Mouse (Mus musculus) left cerebral cortex, postnatal 4 days (tissue): ENCODE measurements around the gene L3mbtl4. TPM values are rescaled to one million over a fixed set of nuclear protein-coding genes. Genes with fewer than 3 reads are reported as not detected.

ENCODE experiments used
- DNase-seq: peaks from one replicate; pipeline ENCODE4 v3.0.0-alpha.2; 2022
- intact Hi-C: fragments of 180-260 bp; cut with DNase I; formaldehyde crosslinking; loops from one replicate; pipeline ENCODE4 v1.15.1; 2025
- total RNA-seq, 2 experiments: library from RNA; stranded (reverse); gene quantifications; 2 replicates each; pipeline ENCODE4 v1.2.3; 2021

L3mbtl4 gene
- total RNA-seq, 2 experiments from 2014 or later = 9.2 to 10.8 TPM

DNA sequence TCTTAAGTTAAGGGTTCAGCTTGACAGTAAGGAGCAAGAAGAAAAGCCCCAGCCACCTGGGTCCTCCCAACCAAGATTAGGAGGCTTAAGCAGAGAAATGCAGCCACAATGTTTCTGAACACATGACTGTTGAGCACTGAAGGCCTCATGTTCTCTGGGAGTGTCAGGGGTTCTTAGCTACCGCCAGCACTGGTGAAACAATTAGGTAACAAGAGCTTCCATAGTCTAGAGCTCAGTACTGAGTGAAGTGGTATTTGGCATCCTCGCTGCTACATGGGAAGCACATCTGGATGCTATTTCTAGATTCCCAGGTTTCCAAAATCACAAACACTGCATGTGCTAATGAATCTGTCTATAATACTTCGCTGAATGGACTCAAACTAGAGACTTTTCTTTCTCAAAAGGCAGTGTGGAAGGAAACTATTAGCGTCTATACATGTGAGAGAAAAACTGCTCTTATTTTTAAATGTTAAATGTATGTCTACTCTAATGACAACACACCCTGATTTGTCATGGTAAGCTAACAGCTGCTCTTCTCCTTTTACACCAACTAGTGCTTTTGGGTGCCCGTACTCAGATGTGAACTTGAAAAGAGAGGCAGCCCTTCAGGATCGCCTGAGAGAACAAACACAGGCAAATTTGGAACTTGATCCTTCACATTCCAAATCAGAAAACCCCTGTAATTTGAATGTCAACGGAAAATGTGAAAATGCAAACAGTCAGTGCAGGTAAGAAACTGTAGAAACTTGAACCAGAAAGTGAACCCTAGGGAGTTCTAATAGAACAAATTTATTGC lies 356.2 kb downstream of the L3mbtl4 start:
- DNase-seq = no peak
- intact Hi-C loops = no loop called here

DNA sequence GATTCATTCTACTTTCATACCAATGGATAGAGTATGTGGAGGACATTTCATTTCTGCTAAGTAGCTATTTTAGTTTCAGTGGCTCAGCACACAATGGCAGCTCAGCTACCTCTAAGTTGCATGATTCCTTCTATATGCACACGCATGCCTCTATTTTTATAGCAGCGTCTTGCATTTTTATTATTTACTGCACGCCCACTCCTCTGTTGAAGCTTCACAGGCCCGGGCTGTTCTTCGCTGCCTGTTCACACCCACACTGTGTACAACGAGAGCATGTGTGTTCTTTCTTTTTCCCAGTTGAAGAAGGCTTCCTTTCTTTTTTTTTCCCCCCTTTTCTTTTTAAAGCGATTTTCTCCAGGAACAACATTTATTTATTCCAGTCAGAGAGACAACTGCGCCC lies 357.8 kb downstream of the L3mbtl4 start:
- intact Hi-C loops = no loop called here
- DNase-seq = no peak

DNA sequence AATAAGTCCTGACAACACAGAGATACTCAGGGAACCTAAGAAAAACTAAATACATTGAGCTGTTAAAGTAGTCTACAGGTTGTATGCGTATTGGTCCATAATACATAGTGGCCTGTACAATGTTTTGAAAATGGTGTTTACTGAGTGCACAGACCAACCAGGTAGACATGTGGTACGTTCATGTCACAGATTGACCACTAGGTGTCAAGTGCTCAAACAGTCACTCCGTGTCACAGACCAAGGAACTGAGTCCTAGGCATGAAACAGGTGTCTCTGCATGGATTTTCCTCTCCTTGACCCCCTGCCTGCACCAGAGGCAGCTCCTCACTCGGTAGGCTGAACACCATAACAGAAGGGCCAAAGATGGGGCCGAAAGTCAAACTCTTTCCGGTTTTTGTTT lies 366.6 kb downstream of the L3mbtl4 start:
- intact Hi-C loops = no loop called here

DNA sequence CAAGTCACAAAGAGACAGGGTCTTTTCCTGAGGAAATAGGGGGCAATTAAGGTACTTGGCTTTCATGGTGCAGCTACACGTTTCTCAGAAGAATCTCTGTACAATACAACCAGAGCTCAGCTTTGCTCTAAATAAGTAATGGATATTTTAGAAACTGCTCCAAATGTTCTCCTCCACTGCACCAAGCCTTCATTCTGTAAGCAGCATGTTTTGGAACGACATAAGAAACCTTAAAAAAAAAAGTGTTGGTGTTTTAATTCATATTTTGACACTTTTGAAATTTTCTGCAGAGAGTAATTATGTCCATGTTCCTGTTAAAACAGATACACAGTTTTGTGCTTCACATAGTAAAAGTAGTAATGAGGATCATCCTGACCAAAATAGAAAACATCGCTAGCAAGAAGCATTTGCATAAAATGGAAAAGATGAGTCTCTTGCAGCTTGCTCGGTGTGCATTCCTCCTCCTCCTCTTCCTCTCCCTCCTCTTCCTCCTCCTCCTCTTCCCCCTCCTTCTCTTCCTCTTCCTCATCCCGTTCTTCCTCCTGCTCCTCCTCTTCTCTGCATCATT lies 369.0 kb downstream of the L3mbtl4 start:
- intact Hi-C loops = no loop called here
- no peak for DNase-seq

More for the DNA sequence above, 366.6 kb downstream of the L3mbtl4 start:
- no peak for DNase-seq

DNA sequence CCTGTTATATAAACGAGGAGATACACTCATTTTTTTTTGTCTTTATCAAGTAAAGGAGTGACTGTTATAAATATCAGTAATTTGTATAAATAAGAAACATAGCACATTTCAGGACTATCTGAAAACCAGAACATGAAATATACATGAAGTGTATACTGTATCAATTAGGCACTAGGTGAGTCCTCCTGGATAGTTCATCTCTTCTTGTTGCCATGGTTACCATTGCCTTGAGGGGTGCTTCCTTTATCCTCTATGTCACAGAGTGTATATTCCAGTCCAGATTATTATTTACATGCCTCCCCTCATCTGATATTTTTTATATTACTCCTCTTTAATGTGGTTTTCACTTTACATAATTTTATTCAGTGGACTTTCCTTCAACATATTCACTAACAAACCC lies 392.9 kb downstream of the L3mbtl4 start:
- intact Hi-C loops = no loop called here
- DNase-seq = no peak

DNA sequence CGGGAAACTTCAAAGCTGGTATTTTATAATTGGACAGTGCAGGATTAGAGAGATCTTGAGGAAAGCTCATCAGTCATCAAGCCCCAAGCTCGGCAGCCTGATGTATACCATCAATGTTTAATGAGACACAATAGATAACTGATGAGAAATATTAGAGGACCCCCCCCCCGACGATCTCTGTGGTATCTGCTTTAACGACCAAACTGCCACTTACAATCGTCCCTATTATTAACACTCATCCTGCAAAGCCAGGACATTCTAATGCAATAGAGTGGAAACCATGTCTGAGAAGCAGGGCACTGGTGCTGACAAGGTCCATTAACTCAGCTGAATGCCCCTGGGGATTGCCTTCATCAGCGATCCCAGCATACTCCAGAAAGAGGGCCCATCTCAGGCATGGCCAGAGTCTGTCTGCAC lies 398.5 kb downstream of the L3mbtl4 start:
- intact Hi-C loops = no loop called here
- DNase-seq = peak; percentile 2

DNA sequence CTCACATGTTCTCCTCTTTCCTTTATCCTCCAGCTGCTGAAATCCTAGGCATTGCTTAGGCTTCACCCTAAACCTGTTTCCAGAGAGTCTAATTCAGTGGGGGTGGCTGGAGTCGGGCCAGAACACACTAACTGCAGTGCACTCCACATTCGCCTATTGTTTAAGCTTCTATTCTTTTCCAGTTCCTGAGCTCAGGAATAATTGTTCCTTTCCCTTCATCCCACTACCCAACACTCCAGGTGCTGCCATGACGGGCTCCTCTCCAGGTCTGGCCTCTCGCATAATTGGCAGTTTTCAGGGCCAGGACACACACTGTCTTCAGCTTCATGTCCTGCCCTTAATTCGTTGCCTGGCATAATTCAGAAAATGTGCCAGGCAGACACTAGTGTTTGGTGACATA lies 437.1 kb downstream of the L3mbtl4 start:
- peak; percentile 51 for DNase-seq
- intact Hi-C loops = no loop called here

DNA sequence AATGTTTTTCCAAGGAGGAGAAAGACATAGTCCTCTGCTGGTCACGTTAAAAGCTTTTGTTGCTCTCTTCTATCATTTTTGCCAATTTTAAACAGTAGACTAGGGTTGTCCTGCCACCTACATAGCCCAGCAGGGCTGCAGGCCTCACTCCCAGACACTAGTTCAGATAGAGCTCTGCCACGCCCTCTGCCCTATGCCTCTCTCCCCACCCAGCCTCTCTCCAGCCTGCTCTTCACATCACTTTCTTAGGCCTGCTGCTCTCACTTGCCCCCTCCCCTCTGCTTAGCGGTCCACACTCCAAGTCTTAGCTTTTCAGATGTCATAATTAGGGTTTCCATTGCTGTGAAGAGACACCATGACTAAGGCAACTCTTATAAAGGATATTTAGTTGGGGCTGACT lies 437.8 kb downstream of the L3mbtl4 start:
- intact Hi-C loops = no loop called here

DNA sequence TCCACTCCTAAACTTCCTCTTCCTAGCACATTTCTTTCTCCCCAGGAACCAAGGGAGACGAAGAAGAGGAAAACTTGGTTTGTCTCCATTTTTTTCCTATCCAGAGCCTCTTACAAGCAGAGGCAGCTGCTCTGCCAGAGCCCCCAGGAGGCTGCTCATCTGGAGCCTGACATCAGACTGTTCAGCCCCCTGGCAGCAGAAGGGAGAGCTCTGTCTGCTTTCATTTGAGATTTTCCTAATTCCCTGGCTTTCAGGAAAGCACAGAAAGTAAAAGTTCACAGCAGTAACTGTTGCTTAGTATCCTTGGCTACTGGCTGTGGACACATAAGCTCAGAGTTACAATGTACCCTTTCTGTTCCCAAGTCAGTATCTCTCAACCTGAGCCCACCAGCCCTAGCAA lies 474.7 kb downstream of the L3mbtl4 start:
- intact Hi-C loops = no loop called here
- no peak for DNase-seq

More for the DNA sequence above, 437.8 kb downstream of the L3mbtl4 start:
- DNase-seq = no peak

DNA sequence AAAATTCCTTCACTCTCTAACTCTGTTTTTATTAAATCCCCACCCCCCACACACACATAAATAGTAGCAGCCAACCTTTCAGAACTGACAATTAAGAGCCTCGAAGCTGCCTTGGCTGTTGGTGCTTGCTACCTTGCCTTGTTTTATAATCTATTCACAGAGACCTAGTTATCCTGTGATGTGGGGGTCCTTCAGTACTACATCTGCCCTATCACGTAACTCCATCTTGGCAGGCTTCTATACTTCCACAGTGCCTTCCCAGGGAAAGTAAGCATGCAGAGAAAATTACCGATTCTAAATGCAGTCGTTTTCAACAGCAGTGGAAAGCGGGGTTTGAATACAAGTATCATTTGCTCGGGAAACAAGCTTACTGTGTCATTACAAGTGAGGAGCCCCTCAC lies 476.9 kb downstream of the L3mbtl4 start:
- no peak for DNase-seq
- intact Hi-C loops = no loop called here

DNA sequence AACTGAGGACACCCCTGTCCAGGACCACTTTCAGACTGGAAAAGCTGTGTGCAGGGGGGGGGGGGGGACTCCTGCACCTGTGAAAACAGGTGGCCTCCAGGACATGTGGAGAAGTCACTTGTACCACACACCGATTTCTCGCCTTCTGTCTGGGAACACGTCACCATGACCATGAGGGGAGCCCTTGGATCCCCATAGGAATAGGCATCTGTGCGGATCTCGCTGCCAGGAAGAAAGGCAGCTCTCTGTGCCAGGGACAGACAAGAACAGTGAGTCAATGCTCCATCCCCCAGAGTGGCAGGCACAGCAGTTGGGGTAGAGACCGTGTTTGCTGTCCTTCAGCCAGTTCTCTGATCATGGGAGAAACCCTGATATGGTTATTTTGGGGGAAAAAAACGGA lies 479.5 kb downstream of the L3mbtl4 start:
- peak; percentile 41 for DNase-seq
- intact Hi-C loops = no loop called here

DNA sequence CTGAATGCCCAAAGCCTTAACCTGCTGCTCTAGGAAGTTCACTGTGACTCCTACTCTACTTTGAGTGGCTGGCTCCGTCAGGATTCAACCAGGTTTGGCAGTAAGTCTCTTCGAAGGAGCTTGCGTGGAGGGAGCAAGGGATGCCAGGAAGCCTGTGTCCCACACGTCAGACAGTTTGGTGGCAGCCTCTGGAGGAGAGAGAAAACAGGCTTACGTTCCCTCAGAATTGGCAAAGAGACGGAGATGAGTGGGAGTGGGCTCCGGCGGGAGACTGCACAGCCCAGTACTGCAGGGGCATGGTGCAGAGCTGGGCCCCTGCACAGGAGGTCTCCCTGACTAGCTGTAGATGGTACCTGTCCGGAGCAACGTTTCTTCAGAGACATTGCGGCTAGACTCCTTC lies 481.2 kb downstream of the L3mbtl4 start:
- intact Hi-C loops = no loop called here

DNA sequence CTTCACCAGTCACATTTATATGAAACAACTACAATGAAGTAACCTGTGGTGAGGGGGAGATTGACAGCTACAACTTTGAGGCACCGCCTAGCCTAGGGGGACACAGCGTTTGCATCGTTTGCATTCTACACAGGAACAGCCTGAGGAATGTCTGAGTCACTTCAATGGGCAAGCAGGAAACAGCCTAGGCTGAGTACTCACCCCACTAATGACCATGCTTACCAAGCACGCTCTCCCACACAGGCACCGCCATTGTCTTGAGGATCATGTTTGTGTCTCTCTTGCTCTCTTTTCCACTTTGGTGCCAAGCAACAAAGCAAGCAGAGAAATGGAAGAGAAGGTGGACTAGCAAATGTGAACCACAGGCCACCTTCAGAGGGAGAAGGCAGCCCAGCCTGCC lies 484.8 kb downstream of the L3mbtl4 start:
- intact Hi-C loops = no loop called here
- no peak for DNase-seq

More for the DNA sequence above, 481.2 kb downstream of the L3mbtl4 start:
- no peak for DNase-seq

DNA sequence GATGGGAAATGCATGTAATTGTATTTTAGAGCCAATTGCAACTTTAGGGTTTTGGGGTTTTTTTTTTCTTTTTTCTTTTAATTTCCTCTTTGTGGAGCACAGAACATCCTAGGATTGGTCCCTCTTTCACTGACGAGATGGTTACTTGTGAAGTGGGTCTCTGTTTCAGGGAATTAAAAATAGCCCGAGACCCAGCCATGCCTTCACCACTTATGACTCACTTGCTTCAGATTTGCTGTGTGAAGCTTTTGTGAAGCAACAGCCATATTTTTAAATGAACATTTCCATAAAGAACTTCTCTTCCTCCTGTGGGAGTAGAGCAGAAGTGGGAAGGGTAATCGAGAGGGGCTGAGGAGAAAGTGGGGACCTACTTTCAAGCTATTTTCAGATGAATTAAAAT lies 485.3 kb downstream of the L3mbtl4 start:
- intact Hi-C loops = no loop called here
- no peak for DNase-seq

DNA sequence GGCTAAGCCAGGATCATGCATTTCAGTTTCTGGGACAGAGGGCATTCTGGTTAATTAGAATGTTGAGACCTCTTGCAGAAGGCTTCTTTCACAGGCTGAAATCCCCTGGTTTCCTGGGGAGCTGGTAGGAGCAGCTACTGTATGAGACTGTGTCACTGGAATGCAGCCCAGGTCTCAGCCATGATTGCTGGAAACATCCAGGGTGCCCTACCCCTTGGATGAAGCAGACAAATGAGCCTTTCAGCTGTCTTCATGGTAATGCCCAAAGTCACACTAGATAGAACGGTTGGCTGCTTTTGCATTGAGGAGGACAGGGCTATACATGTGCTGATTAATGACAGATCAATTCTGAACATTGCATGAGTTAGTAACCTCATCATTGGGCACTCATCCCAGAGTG lies 486.4 kb downstream of the L3mbtl4 start:
- intact Hi-C loops = no loop called here
- no peak for DNase-seq

DNA sequence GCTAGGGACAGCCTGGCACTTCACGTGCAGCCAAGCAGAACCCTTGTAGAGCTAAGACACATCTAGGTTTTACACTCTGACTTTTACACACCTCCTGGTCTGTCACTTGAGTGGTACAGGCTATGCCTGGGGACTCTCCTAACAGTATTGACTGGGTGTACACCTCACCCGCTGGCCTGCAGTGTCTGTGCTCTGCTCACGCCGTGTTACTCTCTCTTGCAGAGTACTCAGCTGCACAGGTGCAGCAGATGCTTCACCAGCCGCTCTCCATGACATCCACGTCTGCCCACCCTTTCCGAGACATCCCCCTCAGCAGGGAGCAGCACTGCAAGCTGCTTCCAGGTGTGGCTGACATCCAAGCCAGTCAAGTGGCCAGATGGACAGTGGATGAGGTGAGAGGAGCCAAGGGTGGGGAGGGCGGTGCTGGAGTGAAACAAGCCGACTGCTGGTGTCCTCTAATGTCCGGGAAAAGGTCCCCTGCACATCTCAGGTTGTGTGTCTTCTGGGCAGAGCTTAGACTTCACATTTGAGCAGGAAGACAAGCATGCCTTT lies 490.8 kb downstream of the L3mbtl4 start:
- DNase-seq = peak; percentile 84

DNA sequence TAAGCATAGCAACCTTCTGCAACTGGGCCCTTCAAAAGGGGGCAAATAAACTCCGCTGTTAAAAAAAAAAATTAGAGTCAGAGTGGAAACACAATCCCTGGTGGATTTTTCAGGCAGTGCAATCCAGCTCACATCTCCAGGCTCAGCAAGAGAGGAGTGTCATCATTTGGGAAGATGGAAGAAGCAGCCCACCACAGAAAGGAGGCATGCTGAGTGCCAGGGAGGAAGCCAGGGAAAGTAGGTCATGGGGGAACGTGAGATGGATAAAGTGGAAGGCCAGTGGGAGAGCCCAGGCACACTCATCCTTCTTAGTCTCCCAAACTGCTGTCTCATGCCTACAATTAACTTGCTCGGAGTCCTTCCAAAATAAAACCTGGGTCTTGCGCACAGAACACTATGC lies 496.0 kb downstream of the L3mbtl4 start:
- intact Hi-C loops = no loop called here
- DNase-seq = peak; percentile 34

More for the DNA sequence above, 490.8 kb downstream of the L3mbtl4 start:
- intact Hi-C loops = no loop called here

DNA sequence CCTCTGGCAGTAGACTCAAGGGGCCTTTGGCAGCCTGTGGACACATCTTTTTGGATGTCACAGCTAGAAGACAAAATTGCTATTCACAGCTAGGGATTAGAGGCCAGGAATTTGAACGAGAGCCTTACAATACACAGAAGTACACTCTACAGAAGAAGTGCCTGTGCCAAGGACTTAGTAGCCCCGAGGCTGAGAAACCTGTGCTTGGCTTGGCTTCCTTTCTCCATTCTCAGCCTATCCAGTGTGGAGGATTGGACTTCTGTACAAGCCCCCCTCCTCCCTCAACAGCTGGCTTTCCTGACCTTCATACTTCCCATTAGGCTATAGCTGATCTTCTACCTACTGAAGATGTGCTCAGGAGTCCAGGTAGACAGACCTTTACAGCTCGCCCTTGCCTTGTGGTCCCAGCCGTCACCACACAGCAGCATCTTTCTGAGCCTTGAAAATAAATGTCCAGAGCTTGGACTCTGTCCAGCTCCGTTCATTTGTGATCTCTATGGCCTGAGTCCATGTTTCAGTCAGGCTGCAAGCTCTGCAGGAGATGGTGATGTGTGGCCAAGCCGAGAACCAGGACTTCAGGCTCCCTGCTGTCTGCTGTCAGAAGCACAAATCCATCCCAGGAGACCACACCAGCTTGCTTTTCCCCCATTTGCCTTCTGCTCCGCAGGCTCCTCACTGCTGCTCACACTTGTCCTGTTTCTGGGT lies 497.6 kb downstream of the L3mbtl4 start:
- peak; percentile 66 for DNase-seq
- intact Hi-C loops = no loop called here

DNA sequence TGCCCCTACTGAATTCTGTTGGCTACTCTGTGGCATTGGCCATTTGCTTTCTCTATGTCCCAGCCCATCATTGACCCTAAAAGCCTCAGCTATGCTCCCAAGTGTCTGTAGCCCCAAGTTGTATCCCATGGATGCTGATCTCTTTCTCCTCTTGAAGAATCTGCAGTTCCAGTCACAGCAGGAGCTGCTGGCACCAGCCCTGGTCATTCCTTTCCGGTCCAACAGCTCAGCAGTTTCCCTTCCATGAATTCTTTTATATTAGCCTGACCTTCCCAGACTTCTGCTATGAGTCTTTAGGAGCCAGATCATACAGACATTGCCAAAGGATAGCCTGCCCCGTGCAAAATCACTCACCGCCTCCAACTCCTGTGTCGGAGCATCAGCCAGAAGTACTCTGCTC lies 520.1 kb downstream of the L3mbtl4 start:
- DNase-seq = no peak
- intact Hi-C loops = no loop called here

DNA sequence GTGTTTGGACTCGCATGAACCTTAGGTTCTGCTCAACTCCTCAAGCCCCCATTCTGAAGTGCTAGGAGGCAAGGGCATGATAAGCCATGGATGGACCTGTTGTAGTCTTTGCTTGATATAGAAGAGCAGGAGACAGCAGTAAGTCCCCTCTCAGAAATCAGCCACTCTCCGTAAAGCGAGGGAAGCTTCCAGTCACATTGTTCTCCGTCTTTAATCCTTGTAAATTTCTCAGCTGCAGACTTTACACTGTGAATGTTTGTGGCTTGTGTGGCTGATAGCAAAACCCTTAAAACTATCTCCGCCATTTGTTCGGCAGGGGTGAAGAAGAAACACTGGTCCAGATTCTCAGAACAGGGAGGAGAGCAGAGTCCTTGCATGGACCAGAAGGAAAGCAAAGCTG lies 552.7 kb downstream of the L3mbtl4 start, which contains the start of gene Tmem200c:
Gene Tmem200c, plus strand, starts transcription at position 301 of the 400 bp plus-strand sequence.
- DNase-seq = no peak
- intact Hi-C loops = no loop called here
